Mouse (Mus musculus) cortical plate, adult 2 months (tissue): ENCODE measurements around the gene Aacs.

Experiments
- CTCF ChIP-seq: fragments of 200-500 bp; IDR thresholded peaks from 2 replicates; pipeline ENCODE4 v1.5.1; 2011; ENCODE audit warnings: mild to moderate bottlenecking, control low read depth, low read length; ENCODE audit not compliant: insufficient read depth; ENCODE audit errors: extremely low read depth
- POLR2A ChIP-seq: fragments of 200-500 bp; IDR thresholded peaks from 2 replicates; pipeline ENCODE4 v1.6.1; 2011; ENCODE audit warnings: mild to moderate bottlenecking, low read length, control low read depth; ENCODE audit not compliant: insufficient read depth; ENCODE audit errors: extremely low read depth

- TF ChIP-seq CTCF (no peak), POLR2A (no peak)
Observed at GRCm38 (mm10) chr5:125549750-125550489, 74.3 kb downstream of the Aacs start.
